14 mouse cellular contexts compared by ENCODE assay signal in the genomic region with DNA sequence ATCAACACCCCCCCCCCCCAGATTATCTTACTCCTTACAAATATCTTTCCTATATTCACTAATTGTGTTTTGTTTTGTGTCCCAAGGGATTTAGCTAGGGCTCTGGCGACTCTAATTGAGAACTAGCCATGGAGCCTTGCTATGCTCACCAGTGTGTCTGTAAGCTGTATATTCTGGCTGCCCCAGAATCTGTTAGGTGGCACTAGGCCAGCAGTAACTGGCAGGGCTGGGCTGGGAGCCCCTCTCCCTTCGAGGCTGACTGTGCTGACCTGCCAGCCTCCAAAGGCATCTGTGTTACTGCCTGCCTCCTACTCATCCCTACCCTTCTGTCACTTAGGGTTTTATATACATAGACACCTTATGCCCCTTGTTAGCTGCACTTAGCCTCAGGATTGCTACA.
A peak's percentile ranks its signal among the peaks of the same experiment; 100 is the strongest.
DNase-seq lines count a peak whose midpoint lies in the region; ATAC-seq and TF ChIP-seq lines count a peak whose summit lies in the region.
"Had no signal": no experiment of that assay in that cellular context is flagged by ENCODE, and none has a peak within 500 bp of the region (broad histone marks: within the 10 kb centered on the region; RNA-seq: fewer than 3 reads in every experiment).

No protein-coding gene starts in this region.

- H3K4me1 ChIP-seq in heart, embryonic 14.5 days (ENCODE audit: control insufficient read depth in 2 of 2, insufficient read depth in 2 of 2, low read length in 2 of 2), result peaks cover 3 to 16% of the 10 kb centered on the region in 2 experiments
- H3K4me1 ChIP-seq in forebrain, embryonic 14.5 days (ENCODE audit: control insufficient read depth, insufficient read depth, low read length), result no peaks in the 10 kb centered on the region
- H3K4me1 ChIP-seq in limb, embryonic 13.5 days, result peaks cover 29% of the 10 kb centered on the region

- H3K36me3 ChIP-seq in heart, embryonic 14.5 days (ENCODE audit: control insufficient read depth, insufficient read depth, low read length), result no peaks in the 10 kb centered on the region
- H3K36me3 ChIP-seq in forebrain, embryonic 14.5 days (ENCODE audit: control insufficient read depth, insufficient read depth, low read length), result no peaks in the 10 kb centered on the region
- no peaks in the 10 kb centered on the region for H3K36me3 ChIP-seq in limb, embryonic 13.5 days

- no peaks in the 10 kb centered on the region for H3K9me3 ChIP-seq in heart, embryonic 14.5 days (ENCODE audit: control insufficient read depth, low read length)
- H3K9me3 ChIP-seq in forebrain, embryonic 14.5 days (replicated peaks; ENCODE audit: control insufficient read depth, low read length), result no peaks in the 10 kb centered on the region
- no peaks in the 10 kb centered on the region for H3K9me3 ChIP-seq in limb, embryonic 13.5 days

- no peak for TF ChIP-seq CTCF in brain, embryonic 14.5 days (IDR thresholded peaks at IDR 0.05; ENCODE audit: borderline replicate concordance, extremely low read depth, insufficient read depth, insufficient read length)

- DNase-seq in heart, adult 8-10 months (ENCODE audit: low spot score), result no peak
- peak; percentile 78 for DNase-seq in brain, embryonic 14.5 days (ENCODE audit: low read depth)
- DNase-seq in forebrain, embryonic 14.5 days (ENCODE audit: low spot score), result peak; percentile 67
- DNase-seq in gastrocnemius, adult 18-20 months (ENCODE audit: low spot score), result no peak
- no peak for DNase-seq in adrenal gland, postnatal 14 days
- DNase-seq: adrenal gland, postnatal 36 days; gastrocnemius, postnatal 14 days; lung, adult 18-20 months; thymus, postnatal 25 days had no signal

- H3K9ac ChIP-seq in heart, embryonic 14.5 days (ENCODE audit: low read length), result no peak overlapping the region
- H3K9ac ChIP-seq in forebrain, embryonic 14.5 days (ENCODE audit: low read length), result no peak overlapping the region
- H3K9ac ChIP-seq in limb, embryonic 13.5 days, result no peak overlapping the region

- WGBS in heart, embryonic 14.5 days, result 28% methylated on average over 2 of the region's 2 CpGs
- WGBS in forebrain, embryonic 14.5 days, result 4% methylated on average over 2 of the region's 2 CpGs
- 3% methylated on average over 2 of the region's 2 CpGs for WGBS in limb, embryonic 13.5 days

- H3K27me3 ChIP-seq in heart, embryonic 14.5 days (ENCODE audit: control insufficient read depth, insufficient read depth, low read length), result no peaks in the 10 kb centered on the region
- H3K27me3 ChIP-seq in forebrain, embryonic 14.5 days (replicated peaks; ENCODE audit: control insufficient read depth, insufficient read depth, low read length), result no peaks in the 10 kb centered on the region
- H3K27me3 ChIP-seq in limb, embryonic 13.5 days, result no peaks in the 10 kb centered on the region
- H3K27me3 ChIP-seq: CH12.LX had no signal

- ATAC-seq in heart, embryonic 14.5 days (ENCODE audit: insufficient number of reproducible peaks, insufficient read depth, low FRiP score, low read depth), result 0 out of 2 replicates have a peak, but pooled peaks have one; percentile 54
- peak; percentile 79 for ATAC-seq in forebrain, embryonic 14.5 days
- ATAC-seq in limb, embryonic 13.5 days (ENCODE audit: low FRiP score, low read depth), result peak; percentile 57; the same call in 1 of the 2 replicates
- ATAC-seq: inflammation-experienced regulatory T-cells, adult 6 months had no signal

- no peak overlapping the region for H3K27ac ChIP-seq in heart, embryonic 14.5 days (replicated peaks in 1 of 2; ENCODE audit: control insufficient read depth in 1 of 2, insufficient read depth in 1 of 2, low read depth in 2 of 2, low read length in 2 of 2)
- H3K27ac ChIP-seq in forebrain, embryonic 14.5 days (ENCODE audit: low read depth, low read length), result no peak overlapping the region
- H3K27ac ChIP-seq in limb, embryonic 13.5 days, result no peak overlapping the region
- H3K27ac ChIP-seq: layer of hippocampus, adult 2 months had no signal

- no peak overlapping the region for H3K4me2 ChIP-seq in heart, embryonic 14.5 days (ENCODE audit: low read length)
- H3K4me2 ChIP-seq in forebrain, embryonic 14.5 days (ENCODE audit: low read length), result no peak overlapping the region
- no peak overlapping the region for H3K4me2 ChIP-seq in limb, embryonic 13.5 days (replicated peaks)

- H3K4me3 ChIP-seq in heart, embryonic 14.5 days (ENCODE audit: control insufficient read depth in 1 of 2, insufficient read depth in 1 of 2, low read depth in 1 of 2, low read length in 2 of 2), result no peak overlapping the region
- no peak overlapping the region for H3K4me3 ChIP-seq in forebrain, embryonic 14.5 days (ENCODE audit: low read depth, low read length)
- H3K4me3 ChIP-seq in limb, embryonic 13.5 days, result no peak overlapping the region
- H3K4me3 ChIP-seq: layer of hippocampus, adult 2 months had no signal

- TF ChIP-seq POLR2A in brain, embryonic 14.5 days (IDR thresholded peaks at IDR 0.05; ENCODE audit: borderline replicate concordance, extremely low read depth, insufficient read depth, insufficient read length, poor library complexity, severe bottlenecking), result no peak

Comparison
In these comparisons a context has a peak if more than half of its experiments do, and no peak if none do; other contexts are left out.
1. DNase-seq: peak in brain, embryonic 14.5 days (single experiment) and forebrain, embryonic 14.5 days (single experiment); none in heart, adult 8-10 months (single experiment), gastrocnemius, adult 18-20 months (single experiment) and adrenal gland, postnatal 14 days (single experiment).
2. Peak in every context shown above with its lines, with median percentiles within 50 percentile points of each other: ATAC-seq.